Mouse (Mus musculus): Measurements from ENCODE around the gene Ovca2.

DNA sequence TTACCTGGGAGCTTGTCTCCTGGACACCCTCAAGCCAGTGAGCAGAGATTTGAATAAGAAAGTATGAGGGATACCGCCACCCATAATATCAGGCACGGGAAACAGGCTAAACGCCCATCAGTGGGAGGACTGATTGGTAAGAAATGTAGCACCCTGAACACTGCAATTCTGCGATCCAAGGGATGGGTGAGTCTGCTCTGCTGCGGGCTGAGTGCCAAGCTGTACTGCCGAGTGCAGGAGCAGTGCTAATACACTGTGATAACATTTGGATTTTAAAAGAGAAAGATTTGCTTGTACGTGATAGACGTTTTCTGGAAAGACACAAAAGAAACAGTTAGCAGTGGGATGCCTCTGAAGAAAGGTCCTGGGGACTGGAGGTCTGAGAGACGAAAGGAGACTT is 41.5 kb upstream of the Ovca2 start:
- TF ChIP-seq CTCF (IDR thresholded peaks at IDR 0.05; ENCODE audit: borderline replicate concordance, control insufficient read depth, extremely low read depth, insufficient read depth, low read length, poor library complexity) = no peak
- TF ChIP-seq POLR2A (IDR thresholded peaks at IDR 0.05; ENCODE audit: control insufficient read depth, extremely low read depth, insufficient read depth, low read length, poor library complexity) = no peak

Data from thymus, adult 2 months (tissue).